Mouse (Mus musculus) intestine, embryonic 14.5 days (tissue): ENCODE results near the gene Cryba1. TPM values are rescaled to one million over a fixed set of nuclear protein-coding genes. Genes with fewer than 3 reads are reported as not detected.

Experiments
- ATAC-seq: fragments of 200-750 bp; cut with Nextera tagmentation; replicated peaks from 2 replicates; pipeline ENCODE4 v1.8.0; 2017; ENCODE audit warnings: low read depth, moderate number of reproducible peaks, moderate TSS enrichment, moderate library complexity; ENCODE audit not compliant: low FRiP score, low TSS enrichment
- DNase-seq: peaks from one replicate; pipeline ENCODE4 v3.0.0-alpha.2; 2018; ENCODE audit warnings: low spot score
- H3K27ac ChIP-seq: fragments of 300-500 bp; sonication (generic); 2 replicates; pipeline ENCODE4 v1.5.1; 2014; ENCODE audit warnings: low read depth, mild to moderate bottlenecking, control low read depth
- H3K27me3 ChIP-seq: fragments of 300-500 bp; sonication (generic); replicated peaks from 2 replicates; pipeline ENCODE4 v1.6.1; 2014; ENCODE audit warnings: low read length, control low read depth; ENCODE audit not compliant: control insufficient read depth, insufficient read depth
- H3K36me3 ChIP-seq: fragments of 300-500 bp; sonication (generic); 2 replicates; pipeline ENCODE4 v1.6.1; 2014; ENCODE audit warnings: low read length, control low read depth; ENCODE audit not compliant: control insufficient read depth, insufficient read depth
- H3K4me1 ChIP-seq: fragments of 300-500 bp; sonication (generic); replicated peaks from 2 replicates; pipeline ENCODE4 v1.6.1; 2014; ENCODE audit warnings: low read length, control low read depth, mixed read lengths; ENCODE audit not compliant: control insufficient read depth, insufficient read depth
- H3K4me2 ChIP-seq: fragments of 300-500 bp; sonication (generic); 2 replicates; pipeline ENCODE4 v1.6.1; 2014; ENCODE audit warnings: low read length
- H3K4me3 ChIP-seq: fragments of 300-500 bp; sonication (generic); 2 replicates; pipeline ENCODE4 v1.5.1; 2014; ENCODE audit warnings: low read depth, low read length, control low read depth, mixed read lengths
- H3K9ac ChIP-seq: fragments of 300-500 bp; sonication (generic); 2 replicates; pipeline ENCODE4 v1.6.1; 2014; ENCODE audit warnings: mild to moderate bottlenecking, low read length
- H3K9me3 ChIP-seq: fragments of 300-500 bp; sonication (generic); 2 replicates; pipeline ENCODE4 v1.6.1; 2016; ENCODE audit warnings: low read length, control low read depth; ENCODE audit not compliant: control insufficient read depth
- WGBS: fragments of 180-500 bp; shearing (Covaris S2); extraction: QIAGEN DNeasy Blood & Tissue Kit; methylation state at CpG from one replicate; pipeline ENCODE4 v1.1.7; 2014; 5-methylcytosine and 5-hydroxymethylcytosine counted together
- polyA plus RNA-seq: library from polyadenylated mRNA; unstranded; fragments of >200 nt; fragmentation: Nextera tagmentation; extraction: Ambion mirVana; gene quantifications from 2 replicates; pipeline ENCODE4 v1.2.1, GENCODE M21; 2014

The Cryba1 gene
- 0.26 TPM in 1 of 2 replicates, not detected in the other for polyA plus RNA-seq

GRCm38 (mm10) chr11:77725183-77725582 lies at the start of gene Cryba1:
TSS of gene Cryba1 (minus strand) at chr11:77725283.
- no peaks in the 10 kb centered on the region for H3K36me3 ChIP-seq
- no peaks in the 10 kb centered on the region for H3K4me1 ChIP-seq
- H3K9me3 ChIP-seq: no peaks in the 10 kb centered on the region
- H3K4me2 ChIP-seq: no peak within 1 kb of the TSS
- no peak within 1 kb of the TSS for H3K4me3 ChIP-seq
- DNase-seq: no peak
- H3K27me3 ChIP-seq: no peaks in the 10 kb centered on the region
- H3K9ac ChIP-seq: no peak within 1 kb of the TSS
- no peak for ATAC-seq
- 66% methylated on average over 7 of the region's 7 CpGs for WGBS
- no peak within 1 kb of the TSS for H3K27ac ChIP-seq

GRCm38 (mm10) chr11:77771879-77772713 lies 47.0 kb upstream of the Cryba1 start:
- peak; percentile 86 for ATAC-seq

GRCm38 (mm10) chr11:77770346-77770745 lies 45.3 kb upstream of the Cryba1 start:
- ATAC-seq (no peak), DNase-seq (no peak)
- H3K9ac ChIP-seq: no peak overlapping the region
- WGBS: 74% methylated on average over 8 of the region's 8 CpGs
- peaks cover 15% of the 10 kb centered on the region for H3K4me1 ChIP-seq
- no peaks in the 10 kb centered on the region for H3K9me3 ChIP-seq
- H3K27me3 ChIP-seq: no peaks in the 10 kb centered on the region
- H3K4me3 ChIP-seq: no peak overlapping the region
- H3K4me2 ChIP-seq: no peak overlapping the region
- H3K36me3 ChIP-seq: no peaks in the 10 kb centered on the region
- H3K27ac ChIP-seq: no peak overlapping the region

More at GRCm38 (mm10) chr11:77771879-77772713, 47.0 kb upstream of the Cryba1 start:
- 53% methylated on average over 8 of the region's 8 CpGs for WGBS
- Histone ChIP-seq H3K4me3 (no peak overlapping the region), H3K36me3 (0 out of 2 replicates have a peak, but pooled peaks cover under 1% of the 10 kb centered on the region), H3K27ac (peak overlapping the region; percentile 76), H3K9me3 (no peaks in the 10 kb centered on the region), H3K4me2 (0 out of 2 replicates have a peak overlapping the region, but pooled peaks have one; percentile 4), H3K27me3 (no peaks in the 10 kb centered on the region), H3K9ac (no peak overlapping the region), H3K4me1 (0 out of 2 replicates have a peak, but pooled peaks cover 4% of the 10 kb centered on the region)
- DNase-seq: peak; percentile 71

GRCm38 (mm10) chr11:77769496-77769895 lies 44.4 kb upstream of the Cryba1 start:
- Histone ChIP-seq H3K4me2 (no peak overlapping the region), H3K4me3 (no peak overlapping the region), H3K9ac (no peak overlapping the region), H3K27ac (no peak overlapping the region), H3K27me3 (no peaks in the 10 kb centered on the region), H3K36me3 (no peaks in the 10 kb centered on the region), H3K9me3 (no peaks in the 10 kb centered on the region), H3K4me1 (peaks cover 22% of the 10 kb centered on the region)
- DNase-seq (no peak), ATAC-seq (no peak)
- 86% methylated on average over 4 of the region's 4 CpGs for WGBS

GRCm38 (mm10) chr11:77766351-77767001 lies 41.4 kb upstream of the Cryba1 start:
- peak overlapping the region; percentile 39 for H3K27ac ChIP-seq
- no peaks in the 10 kb centered on the region for H3K36me3 ChIP-seq
- peak overlapping the region; percentile 26 for H3K4me3 ChIP-seq
- peak overlapping the region; percentile 43 for H3K9ac ChIP-seq
- no peaks in the 10 kb centered on the region for H3K9me3 ChIP-seq
- WGBS: 3% methylated on average over 35 of the region's 35 CpGs
- H3K4me2 ChIP-seq: peak overlapping the region; percentile 58
- peaks cover 32% of the 10 kb centered on the region for H3K4me1 ChIP-seq
- ATAC-seq (peak; percentile 60), DNase-seq (peak; percentile 77)
- no peaks in the 10 kb centered on the region for H3K27me3 ChIP-seq

GRCm38 (mm10) chr11:77765459-77765777 lies 40.3 kb upstream of the Cryba1 start:
- 0 out of 2 replicates have a peak overlapping the region, but pooled peaks have one; percentile 11 for H3K27ac ChIP-seq
- no peak overlapping the region for H3K4me3 ChIP-seq
- DNase-seq: no peak
- H3K9me3 ChIP-seq: no peaks in the 10 kb centered on the region
- peaks cover 32% of the 10 kb centered on the region for H3K4me1 ChIP-seq
- WGBS: 47% methylated on average over 4 of the region's 4 CpGs
- no peak for ATAC-seq
- H3K4me2 ChIP-seq: peak overlapping the region; percentile 25
- no peaks in the 10 kb centered on the region for H3K36me3 ChIP-seq
- H3K9ac ChIP-seq: no peak overlapping the region
- H3K27me3 ChIP-seq: no peaks in the 10 kb centered on the region

GRCm38 (mm10) chr11:77764694-77765458 lies 39.8 kb upstream of the Cryba1 start:
- Histone ChIP-seq H3K4me2 (peak overlapping the region; percentile 80), H3K27ac (no peak overlapping the region), H3K36me3 (no peaks in the 10 kb centered on the region), H3K4me3 (peak overlapping the region; percentile 84), H3K9me3 (no peaks in the 10 kb centered on the region), H3K27me3 (no peaks in the 10 kb centered on the region), H3K4me1 (peaks cover 32% of the 10 kb centered on the region), H3K9ac (no peak overlapping the region)
- DNase-seq: no peak
- WGBS: 58% methylated on average over 9 of the region's 9 CpGs
- no peak for ATAC-seq

GRCm38 (mm10) chr11:77763673-77764340 lies 38.7 kb upstream of the Cryba1 start:
- peak overlapping the region; percentile 94 for H3K9ac ChIP-seq
- H3K27me3 ChIP-seq: no peaks in the 10 kb centered on the region
- H3K4me1 ChIP-seq: peaks cover 32% of the 10 kb centered on the region
- H3K4me3 ChIP-seq: peak overlapping the region; percentile 84
- 3% methylated on average over 26 of the region's 26 CpGs for WGBS
- ATAC-seq (peak; percentile 51), DNase-seq (peak; percentile 85)
- H3K4me2 ChIP-seq: peak overlapping the region; percentile 80
- no peaks in the 10 kb centered on the region for H3K36me3 ChIP-seq
- peak overlapping the region; percentile 84 for H3K27ac ChIP-seq
- H3K9me3 ChIP-seq: no peaks in the 10 kb centered on the region
